In the genomic region with DNA sequence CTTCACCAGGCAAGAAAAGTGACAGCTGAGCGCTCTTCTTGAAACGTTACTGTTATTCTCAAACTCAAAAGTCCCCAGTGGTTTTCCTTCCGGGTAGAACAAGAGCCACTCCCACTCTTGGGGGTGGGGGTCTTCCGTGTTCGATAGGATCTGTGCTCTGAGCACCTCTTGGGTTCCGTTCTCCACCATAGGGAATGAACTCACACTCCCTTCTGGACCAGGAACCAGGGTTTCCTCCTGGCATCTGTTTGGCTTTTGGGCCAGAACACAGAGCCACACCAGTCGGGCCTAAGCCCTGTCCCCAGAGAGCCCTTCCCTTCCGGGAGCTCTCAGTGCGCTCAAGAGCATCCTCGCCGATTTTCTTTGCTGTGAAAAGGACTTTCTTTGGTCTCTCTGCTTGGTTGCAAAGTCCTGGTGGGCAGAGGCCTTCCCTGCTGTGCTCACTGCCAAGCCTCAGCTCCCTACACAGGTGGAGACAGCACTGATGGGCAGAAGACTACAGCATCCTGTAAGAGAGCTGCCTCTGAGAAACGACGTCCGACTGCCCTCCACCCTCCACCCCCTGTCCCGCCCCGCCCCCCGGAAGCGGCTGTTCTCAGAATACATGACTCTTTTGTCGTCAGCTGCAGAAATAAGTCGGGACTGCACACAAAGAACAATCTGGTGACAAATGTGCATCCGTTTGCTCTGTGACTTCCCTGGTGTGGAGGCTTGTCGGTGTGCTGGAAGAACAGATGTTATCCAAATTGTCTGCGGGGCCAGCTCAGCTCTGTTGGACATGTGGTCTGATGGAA, we compare ENCODE assay signal across 8 mouse cellular contexts.
DNase-seq lines count a peak whose midpoint lies in the region; ATAC-seq lines count a peak whose summit lies in the region.

No protein-coding gene starts in this region.

- H3K27ac ChIP-seq in forebrain, embryonic 13.5 days, result peak overlapping the region; percentile 1; the same call in 1 of the 2 replicates
- peak overlapping the region; percentile 55; the same call in 1 of the 2 replicates for H3K27ac ChIP-seq in hindbrain, embryonic 15.5 days (replicated peaks)
- H3K27ac ChIP-seq in liver, embryonic 15.5 days (replicated peaks), result no peak overlapping the region
- no peak overlapping the region for H3K27ac ChIP-seq in neural tube, embryonic 12.5 days

- H3K4me1 ChIP-seq in forebrain, embryonic 13.5 days, result peaks cover 9% of the 10 kb centered on the region
- peaks cover 14% of the 10 kb centered on the region for H3K4me1 ChIP-seq in hindbrain, embryonic 15.5 days (replicated peaks)
- no peaks in the 10 kb centered on the region for H3K4me1 ChIP-seq in liver, embryonic 15.5 days (replicated peaks)
- peaks cover 12% of the 10 kb centered on the region for H3K4me1 ChIP-seq in neural tube, embryonic 12.5 days

- intact Hi-C loops in heart, postnatal 25 days (cut with DNase I), result no loop called here

- ATAC-seq in forebrain, embryonic 13.5 days, result peak; percentile 68
- ATAC-seq in hindbrain, embryonic 15.5 days (ENCODE audit: low FRiP score, low read depth), result peak; percentile 73
- no peak for ATAC-seq in liver, embryonic 15.5 days (ENCODE audit: insufficient read depth)
- ATAC-seq in neural tube, embryonic 12.5 days (ENCODE audit: low FRiP score, low read depth), result peak; percentile 69; the same call in 1 of the 2 replicates

- peak overlapping the region; percentile 3; the same call in 1 of the 2 replicates for H3K4me3 ChIP-seq in forebrain, embryonic 13.5 days
- peak overlapping the region; percentile 18 for H3K4me3 ChIP-seq in hindbrain, embryonic 15.5 days
- H3K4me3 ChIP-seq in liver, embryonic 15.5 days (replicated peaks), result 0 out of 2 replicates have a peak overlapping the region, but pooled peaks have one; percentile 12
- peak overlapping the region; percentile 25 for H3K4me3 ChIP-seq in neural tube, embryonic 12.5 days

- peak overlapping the region; percentile 2; the same call in 1 of the 2 replicates for H3K9ac ChIP-seq in forebrain, embryonic 13.5 days
- 0 out of 2 replicates have a peak overlapping the region, but pooled peaks have one; percentile 16 for H3K9ac ChIP-seq in hindbrain, embryonic 15.5 days
- H3K9ac ChIP-seq in liver, embryonic 15.5 days, result no peak overlapping the region
- H3K9ac ChIP-seq in neural tube, embryonic 12.5 days, result peak overlapping the region; percentile 38; the same call in 1 of the 2 replicates

- no peaks in the 10 kb centered on the region for H3K9me3 ChIP-seq in forebrain, embryonic 13.5 days (replicated peaks)
- H3K9me3 ChIP-seq in hindbrain, embryonic 15.5 days, result no peaks in the 10 kb centered on the region
- no peaks in the 10 kb centered on the region for H3K9me3 ChIP-seq in liver, embryonic 15.5 days (replicated peaks)
- H3K9me3 ChIP-seq in neural tube, embryonic 12.5 days, result no peaks in the 10 kb centered on the region

- 25% methylated on average over 23 of the region's 23 CpGs for WGBS in forebrain, embryonic 13.5 days
- WGBS in hindbrain, embryonic 15.5 days, result 15% methylated on average over 23 of the region's 23 CpGs
- WGBS in liver, embryonic 15.5 days (ENCODE audit: insufficient replicate concordance), result 12% methylated on average over 23 of the region's 23 CpGs
- WGBS in neural tube, embryonic 12.5 days, result 18% methylated on average over 23 of the region's 23 CpGs

- H3K4me2 ChIP-seq in forebrain, embryonic 13.5 days, result peak overlapping the region; percentile 48
- peak overlapping the region; percentile 48 for H3K4me2 ChIP-seq in hindbrain, embryonic 15.5 days
- H3K4me2 ChIP-seq in liver, embryonic 15.5 days, result peak overlapping the region; percentile 41
- H3K4me2 ChIP-seq in neural tube, embryonic 12.5 days (replicated peaks), result peak overlapping the region; percentile 57

- H3K36me3 ChIP-seq in forebrain, embryonic 13.5 days (ENCODE audit: poor library complexity, severe bottlenecking), result no peaks in the 10 kb centered on the region
- no peaks in the 10 kb centered on the region for H3K36me3 ChIP-seq in hindbrain, embryonic 15.5 days
- no peaks in the 10 kb centered on the region for H3K36me3 ChIP-seq in liver, embryonic 15.5 days (replicated peaks)
- no peaks in the 10 kb centered on the region for H3K36me3 ChIP-seq in neural tube, embryonic 12.5 days

- DNase-seq in heart, adult 11 months, result peak; percentile 97
- DNase-seq in heart, postnatal 25 days (ENCODE audit: low spot score), result no peak
- DNase-seq in thymus, postnatal 36 days, result peak; percentile 81 to 87
- no peak for DNase-seq in right cerebral cortex, postnatal 10 days (ENCODE audit: low spot score in 2 of 2)

- H3K27me3 ChIP-seq in forebrain, embryonic 13.5 days, result no peaks in the 10 kb centered on the region
- no peaks in the 10 kb centered on the region for H3K27me3 ChIP-seq in hindbrain, embryonic 15.5 days
- H3K27me3 ChIP-seq in liver, embryonic 15.5 days, result no peaks in the 10 kb centered on the region
- no peaks in the 10 kb centered on the region for H3K27me3 ChIP-seq in neural tube, embryonic 12.5 days (replicated peaks)

Comparison
In these comparisons a context has a peak if more than half of its experiments do, and no peak if none do; other contexts are left out.
1. DNase-seq: peak in heart, adult 11 months (single experiment) and thymus, postnatal 36 days (2 of 2); none in heart, postnatal 25 days (single experiment) and right cerebral cortex, postnatal 10 days (0 of 2).
2. H3K27ac ChIP-seq: peak in forebrain, embryonic 13.5 days (single experiment) and hindbrain, embryonic 15.5 days (single experiment); none in liver, embryonic 15.5 days (single experiment) and neural tube, embryonic 12.5 days (single experiment).
3. Peak in every context shown above with its lines, with median percentiles within 50 percentile points of each other: H3K4me2 ChIP-seq and H3K4me3 ChIP-seq.